Mouse (Mus musculus) cerebellum, adult 2 months (tissue): Measurements from ENCODE around the gene Wfdc16.

Source experiments
- CTCF ChIP-seq: fragments of 200-500 bp; IDR thresholded peaks from 2 replicates; pipeline ENCODE4 v1.5.1; 2011; ENCODE audit warnings: low read depth, mild to moderate bottlenecking, control low read depth, low read length, moderate library complexity, borderline replicate concordance; ENCODE audit not compliant: insufficient read depth
- POLR2A ChIP-seq: fragments of 200-500 bp; IDR thresholded peaks from 2 replicates; pipeline ENCODE4 v1.6.1; 2011; ENCODE audit warnings: low read length, control low read depth, borderline replicate concordance; ENCODE audit not compliant: insufficient read depth

DNA sequence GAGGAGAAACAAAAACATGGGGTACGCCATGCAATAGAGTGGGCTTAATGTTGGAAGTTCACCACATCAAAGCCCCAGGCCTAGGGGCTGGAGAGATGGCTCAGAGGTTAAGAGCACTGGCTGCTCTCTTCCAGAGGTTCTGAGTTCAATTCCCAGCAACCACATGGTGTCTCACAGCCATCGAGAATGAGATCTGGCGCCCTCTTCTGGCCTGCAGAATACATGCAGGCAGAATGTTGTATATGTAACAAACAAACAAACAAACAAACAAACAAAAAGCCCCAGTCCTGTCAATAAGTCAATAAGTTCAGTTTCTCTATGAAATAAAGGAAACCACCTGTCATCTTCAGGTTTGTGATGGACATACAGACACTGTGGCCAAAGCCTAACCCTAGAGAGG, 38.4 kb downstream of the Wfdc16 start:
- TF ChIP-seq CTCF (no peak), POLR2A (no peak)
